Mouse (Mus musculus): Measurements from ENCODE around the gene Grk5.

Gene Grk5

DNA sequence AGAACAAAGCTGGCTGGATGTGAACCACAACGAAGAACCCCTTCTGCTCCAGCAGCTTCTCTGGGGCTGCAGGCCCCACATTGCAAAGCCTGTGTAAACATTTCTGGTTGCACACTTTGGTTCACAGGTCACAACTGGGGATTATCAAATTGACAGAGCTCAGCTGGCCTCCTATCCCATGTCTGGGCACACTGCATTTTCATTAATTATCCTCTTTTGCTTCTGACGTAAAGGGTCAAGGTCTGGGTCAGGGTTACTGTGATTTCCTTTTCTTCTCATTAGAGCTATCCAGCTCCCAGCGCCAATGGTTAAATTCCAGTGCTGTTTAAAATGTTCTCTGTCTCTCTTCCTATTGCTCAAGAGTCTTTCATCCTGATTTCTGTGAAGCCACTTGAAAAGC lies 168.0 kb downstream of the Grk5 start:
- DNase-seq (ENCODE audit: low spot score in 2 of 2) = no peak

DNA sequence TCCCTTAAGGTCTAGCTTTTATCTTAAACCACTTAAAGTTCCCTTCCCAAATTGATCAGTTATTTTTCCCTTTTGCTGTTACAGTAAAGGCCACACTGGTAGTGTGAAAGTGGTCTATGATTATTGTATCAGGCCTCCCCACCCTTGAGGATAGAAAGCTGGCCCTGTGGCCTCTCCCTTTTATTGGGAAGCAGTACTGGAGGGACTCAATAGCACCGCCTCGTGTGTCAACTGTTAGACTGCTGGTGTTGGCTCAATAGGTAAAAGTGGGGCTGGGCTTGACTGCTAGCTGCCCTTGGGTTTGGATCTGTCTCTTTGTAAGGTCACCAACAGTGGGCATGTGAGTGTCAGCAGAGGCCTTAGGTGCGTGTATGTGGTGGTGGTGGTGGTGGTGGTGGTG lies 174.8 kb downstream of the Grk5 start:
- DNase-seq (ENCODE audit: low spot score in 2 of 2) = no peak

DNA sequence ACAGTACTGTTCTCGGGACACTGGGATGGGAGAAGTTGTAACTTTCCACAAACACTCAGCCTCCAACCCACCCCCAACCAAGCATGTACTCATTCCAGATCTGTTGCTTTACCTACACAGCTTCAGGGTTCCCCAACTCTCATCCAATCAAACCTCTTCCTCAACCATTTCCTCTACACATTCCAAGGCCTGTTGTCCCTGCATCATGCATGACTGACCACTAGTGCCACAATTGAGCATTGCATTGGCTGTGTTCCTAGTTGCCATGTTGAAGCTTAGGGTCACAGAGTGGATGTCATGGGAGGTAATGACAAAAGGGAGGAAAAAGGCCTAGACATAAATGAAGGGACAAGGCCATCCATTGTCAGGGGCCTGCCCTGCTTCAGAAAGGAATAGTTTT lies 175.5 kb downstream of the Grk5 start:
- no peak for DNase-seq (ENCODE audit: low spot score in 2 of 2)

DNA sequence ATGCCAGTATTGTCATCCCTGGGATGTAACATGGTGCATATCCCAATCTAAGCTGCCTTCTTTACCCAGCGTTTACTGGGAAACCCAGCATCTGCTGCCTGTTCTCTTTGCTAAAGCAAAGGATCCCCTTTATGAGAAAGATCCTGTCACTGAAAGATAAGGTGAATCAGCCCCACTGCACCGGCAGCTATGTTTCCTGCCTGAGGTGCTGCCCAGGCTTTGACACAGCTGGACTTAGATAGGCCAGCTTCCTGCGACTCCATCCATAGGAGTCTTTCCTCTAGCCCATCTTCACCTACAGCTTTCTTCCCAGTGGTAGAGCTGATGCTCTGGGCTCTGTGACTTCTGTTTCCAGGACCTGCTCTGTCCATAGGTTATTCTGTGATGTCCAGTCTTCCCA lies 189.1 kb downstream of the Grk5 start:
- DNase-seq (ENCODE audit: low spot score in 2 of 2) = no peak

DNA sequence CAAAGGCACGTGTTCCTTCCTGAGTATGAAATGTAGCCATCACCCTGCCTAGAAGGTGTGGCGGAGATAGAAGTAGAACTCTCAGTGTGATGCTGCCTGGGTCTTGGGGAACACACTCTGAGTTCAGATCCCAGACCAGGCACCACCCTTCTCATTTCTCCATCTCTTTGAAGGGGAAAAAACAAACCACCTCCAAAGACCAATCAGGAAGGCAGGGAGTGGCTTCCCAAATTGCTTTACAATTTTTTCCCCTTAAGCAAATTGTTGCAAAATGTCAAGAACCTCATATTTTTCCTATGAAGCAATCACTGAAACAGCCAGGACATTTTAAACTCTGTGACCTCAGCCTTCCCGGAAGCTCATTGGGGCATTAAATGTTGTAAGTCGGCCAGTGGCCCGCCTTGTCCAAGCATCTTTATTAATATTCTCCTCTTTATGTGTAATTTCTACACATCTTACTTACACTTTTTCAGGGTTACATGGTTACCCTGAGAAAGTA lies 190.8 kb downstream of the Grk5 start:
- no peak for DNase-seq (ENCODE audit: low spot score in 2 of 2)

DNA sequence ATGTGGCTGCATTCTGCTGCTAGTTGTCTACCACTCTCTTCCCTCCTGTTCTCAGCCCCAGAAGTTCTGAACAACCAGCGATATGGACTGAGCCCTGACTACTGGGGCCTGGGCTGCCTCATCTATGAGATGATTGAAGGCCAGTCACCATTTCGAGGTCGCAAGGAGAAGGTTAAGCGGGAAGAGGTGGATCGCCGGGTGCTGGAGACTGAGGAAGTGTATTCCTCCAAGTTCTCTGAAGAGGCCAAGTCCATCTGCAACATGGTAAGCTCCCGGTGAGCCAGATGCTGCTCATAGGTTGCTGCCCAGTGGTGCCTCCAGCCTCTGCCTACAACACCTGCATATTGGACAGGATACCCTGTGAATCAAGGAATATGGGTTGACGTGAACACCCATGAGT lies 193.5 kb downstream of the Grk5 start:
- DNase-seq (ENCODE audit: low spot score in 2 of 2) = no peak

DNA sequence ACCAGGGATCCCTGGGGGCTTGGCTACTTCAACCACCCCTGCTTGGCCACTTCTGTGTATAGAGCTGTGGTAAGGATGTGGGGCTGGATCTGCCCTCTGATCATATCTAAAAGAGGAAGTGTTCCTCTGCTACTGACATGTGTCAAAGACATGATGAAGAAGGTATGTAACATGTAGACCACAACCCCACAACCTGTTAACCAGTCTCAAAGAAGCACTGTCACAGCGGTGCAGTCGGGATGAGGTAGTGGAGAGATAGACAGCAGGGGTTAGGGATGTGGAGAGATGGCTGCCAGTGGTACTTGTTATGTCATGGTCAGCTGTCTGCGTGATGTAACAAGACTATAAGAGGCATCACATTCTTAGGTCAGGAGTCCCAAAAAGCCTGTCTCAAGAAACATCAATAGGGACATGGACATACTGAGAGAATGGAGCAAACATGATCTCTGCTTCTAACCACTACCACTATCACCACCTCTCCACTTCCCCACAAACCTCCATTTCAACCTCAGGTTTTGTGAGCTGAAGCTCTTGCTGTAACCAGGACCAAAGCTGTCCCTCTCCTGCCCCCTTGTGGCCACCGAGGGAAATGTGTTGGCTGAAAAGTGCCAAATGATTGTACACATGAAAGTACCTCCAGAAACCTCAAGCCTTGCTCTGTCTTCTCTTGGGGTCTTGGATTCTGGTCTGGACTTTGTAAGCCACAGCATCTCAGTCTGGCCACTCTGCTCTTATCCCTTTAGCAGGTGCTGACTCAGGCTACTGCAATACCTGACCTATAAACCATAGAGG lies 194.8 kb downstream of the Grk5 start:
- DNase-seq (ENCODE audit: low spot score in 2 of 2) = peak; percentile 84 to 87

DNA sequence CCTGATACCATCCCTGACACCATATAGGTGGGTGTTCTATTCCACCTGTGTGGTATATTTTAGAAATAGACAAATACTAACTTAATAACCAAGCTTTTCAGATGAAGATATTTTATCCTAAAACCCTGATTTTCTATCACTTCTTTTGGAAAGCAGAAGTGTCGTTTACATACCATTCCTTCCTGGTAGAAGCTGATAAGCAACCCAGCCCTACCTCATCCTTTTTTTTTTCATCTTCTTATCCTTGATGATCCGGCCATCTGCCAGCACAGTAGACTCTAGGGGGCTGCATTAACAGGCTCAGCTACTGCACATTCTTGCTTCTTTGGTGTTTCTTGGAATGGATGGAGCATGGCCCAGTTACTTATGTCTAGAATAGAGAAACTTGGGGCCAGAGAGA lies 195.7 kb downstream of the Grk5 start:
- no peak for DNase-seq (ENCODE audit: low spot score in 2 of 2)

DNA sequence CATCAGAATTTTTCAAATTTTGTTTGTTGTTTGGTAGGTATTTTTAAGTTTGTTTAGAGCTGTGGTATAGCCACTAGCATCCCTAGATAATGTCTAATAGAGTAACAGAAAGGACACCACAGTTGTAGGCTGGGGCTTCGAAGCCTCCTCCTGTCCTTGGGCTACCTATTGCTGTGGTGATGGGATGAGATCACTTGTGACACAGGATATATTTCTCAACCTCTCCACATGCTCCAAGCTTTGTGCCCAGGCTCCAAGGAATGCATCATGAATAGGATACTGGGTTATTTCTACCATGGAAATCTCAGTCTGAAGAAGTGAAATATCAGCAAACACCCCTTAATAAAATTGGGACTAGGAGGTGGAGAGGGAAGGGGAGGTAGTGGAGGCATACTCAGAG lies 198.2 kb downstream of the Grk5 start:
- DNase-seq (ENCODE audit: low spot score in 2 of 2) = no peak

DNA sequence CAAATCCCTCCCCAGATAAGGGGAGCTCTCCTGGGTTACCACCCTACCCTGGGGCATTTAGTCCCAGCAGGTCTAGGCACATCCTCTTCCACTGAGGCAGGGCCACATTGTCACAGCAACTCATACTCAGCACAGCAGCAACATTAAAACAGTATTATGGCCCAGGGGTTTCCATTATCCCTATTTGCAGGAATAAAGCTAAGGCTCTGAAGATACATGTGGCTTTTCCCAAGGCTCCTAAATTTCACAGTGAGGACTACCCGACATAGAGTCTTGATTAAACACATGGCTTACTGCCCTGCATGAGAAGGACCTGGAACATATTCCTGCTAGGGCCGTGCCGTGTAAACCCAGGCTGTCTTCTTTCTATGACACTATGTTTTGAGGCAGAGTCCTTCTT lies 199.5 kb downstream of the Grk5 start:
- no peak for DNase-seq (ENCODE audit: low spot score in 2 of 2)

DNA sequence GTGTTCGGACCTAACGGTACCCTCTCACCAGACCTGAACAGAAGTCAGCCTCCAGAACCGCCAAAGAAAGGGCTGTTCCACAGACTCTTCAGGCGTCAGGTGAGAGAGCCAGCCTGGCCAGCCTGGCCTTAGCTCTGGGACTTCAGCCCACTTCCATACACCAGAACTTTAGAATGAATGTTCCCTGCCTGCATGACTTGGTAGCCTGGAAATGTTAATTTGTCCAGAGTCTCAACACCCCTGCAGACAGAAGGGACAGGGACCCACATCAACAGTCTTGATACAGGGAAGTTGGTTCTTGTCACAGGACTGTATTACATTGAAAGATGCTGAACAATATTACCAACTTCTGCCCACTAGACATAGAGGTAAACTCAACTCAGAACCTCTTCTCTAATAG lies 201.0 kb downstream of the Grk5 start:
- no peak for DNase-seq (ENCODE audit: low spot score in 2 of 2)

DNA sequence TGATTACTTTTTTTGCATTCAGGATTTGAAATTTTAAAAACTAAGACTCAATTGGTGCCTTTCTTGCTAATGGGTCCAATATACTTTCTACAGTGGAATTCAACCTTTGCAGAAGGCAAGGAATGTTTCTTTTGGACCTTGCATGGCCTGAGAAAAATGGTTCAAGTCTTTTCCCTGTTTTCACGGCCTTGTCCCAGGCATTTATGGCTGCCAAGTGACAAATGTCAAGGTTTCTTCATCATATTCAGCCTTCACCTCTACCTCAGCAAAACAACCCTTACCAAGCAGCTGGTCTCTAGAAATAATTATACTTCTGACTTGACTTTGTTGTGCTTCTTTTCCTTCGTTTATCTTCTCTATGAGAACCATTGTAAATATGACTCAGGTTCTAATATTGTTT lies 207.2 kb downstream of the Grk5 start:
- DNase-seq (ENCODE audit: low spot score in 2 of 2) = no peak

DNA sequence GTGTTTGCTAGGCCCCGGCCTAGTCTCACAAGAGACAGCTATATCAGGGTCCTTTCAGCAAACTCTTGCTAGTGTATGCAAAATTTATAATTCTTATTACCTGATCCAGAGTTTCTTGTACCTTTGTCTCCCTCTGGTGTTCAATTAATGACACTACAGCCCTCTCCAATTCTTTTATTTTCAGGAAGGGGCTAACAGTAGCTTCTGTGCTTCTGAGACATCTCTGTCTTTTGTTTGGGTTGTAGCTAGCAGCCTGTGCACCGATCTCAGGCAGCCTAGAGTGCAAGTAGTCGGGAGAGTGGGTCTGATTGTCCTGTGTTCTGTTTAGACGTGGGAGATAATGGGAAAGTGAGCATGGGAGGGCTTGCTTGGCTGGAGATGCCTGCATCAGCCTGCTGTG lies 208.2 kb downstream of the Grk5 start:
- no peak for DNase-seq (ENCODE audit: low spot score in 2 of 2)

DNA sequence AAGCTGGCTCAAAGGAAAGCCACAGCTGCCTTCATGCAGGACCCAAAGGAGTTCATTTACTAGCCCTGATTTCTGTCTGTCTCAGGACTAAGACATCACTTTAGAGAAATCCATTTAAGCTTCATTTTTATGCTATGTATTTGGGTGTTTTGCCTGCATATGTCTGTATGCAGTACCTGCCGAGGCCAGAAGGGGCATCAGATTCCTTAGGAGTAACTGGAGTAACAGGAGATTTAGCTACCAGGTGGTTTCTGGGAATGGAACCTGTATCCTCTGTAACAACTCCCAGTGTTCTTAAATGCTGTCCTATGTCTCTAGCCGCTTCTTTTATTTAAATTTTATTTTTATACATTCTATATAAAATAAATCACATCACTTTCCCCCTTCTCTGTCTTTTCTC lies 220.6 kb downstream of the Grk5 start:
- no peak for DNase-seq (ENCODE audit: low spot score in 2 of 2)

DNA sequence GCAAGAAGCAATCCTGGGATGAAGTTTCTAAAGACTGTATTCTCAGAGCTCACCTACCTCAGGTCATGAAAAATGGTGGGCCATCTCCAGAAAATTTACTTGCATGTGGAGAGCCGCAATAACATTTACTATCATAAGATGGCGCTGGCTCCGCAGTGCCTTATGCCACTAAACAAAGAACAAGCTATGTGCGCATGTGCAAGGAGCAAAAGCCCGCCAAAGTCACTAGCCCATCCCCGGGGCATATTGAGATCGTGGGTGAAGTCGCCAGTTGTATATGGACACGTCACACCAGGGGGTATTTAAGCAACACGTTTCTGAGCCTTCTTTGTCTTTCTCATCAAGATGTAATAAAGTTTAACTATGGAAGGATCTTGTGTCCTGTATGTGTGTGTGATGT lies 241.5 kb downstream of the Grk5 start:
- no peak for DNase-seq (ENCODE audit: low spot score in 2 of 2)

DNA sequence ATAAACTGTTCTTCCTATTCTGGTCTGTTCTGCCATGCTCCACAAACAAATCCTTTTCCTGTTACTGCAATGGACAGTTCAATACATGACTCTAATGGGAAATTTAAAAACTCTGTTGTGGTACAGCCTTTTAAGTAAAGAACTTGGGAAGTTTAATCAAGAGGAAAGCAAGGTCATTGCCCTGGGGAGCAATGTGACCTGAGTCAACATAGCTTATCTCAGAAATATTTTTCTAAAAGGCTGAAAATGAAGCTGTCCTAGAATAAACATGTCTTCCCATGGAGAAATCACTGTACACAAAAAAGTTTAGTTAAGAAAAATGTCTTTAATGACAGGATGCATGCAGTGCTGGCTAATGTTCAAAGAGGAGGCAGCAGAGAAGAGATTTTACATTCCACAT lies 249.1 kb downstream of the Grk5 start:
- no peak for DNase-seq (ENCODE audit: low spot score in 2 of 2)

DNA sequence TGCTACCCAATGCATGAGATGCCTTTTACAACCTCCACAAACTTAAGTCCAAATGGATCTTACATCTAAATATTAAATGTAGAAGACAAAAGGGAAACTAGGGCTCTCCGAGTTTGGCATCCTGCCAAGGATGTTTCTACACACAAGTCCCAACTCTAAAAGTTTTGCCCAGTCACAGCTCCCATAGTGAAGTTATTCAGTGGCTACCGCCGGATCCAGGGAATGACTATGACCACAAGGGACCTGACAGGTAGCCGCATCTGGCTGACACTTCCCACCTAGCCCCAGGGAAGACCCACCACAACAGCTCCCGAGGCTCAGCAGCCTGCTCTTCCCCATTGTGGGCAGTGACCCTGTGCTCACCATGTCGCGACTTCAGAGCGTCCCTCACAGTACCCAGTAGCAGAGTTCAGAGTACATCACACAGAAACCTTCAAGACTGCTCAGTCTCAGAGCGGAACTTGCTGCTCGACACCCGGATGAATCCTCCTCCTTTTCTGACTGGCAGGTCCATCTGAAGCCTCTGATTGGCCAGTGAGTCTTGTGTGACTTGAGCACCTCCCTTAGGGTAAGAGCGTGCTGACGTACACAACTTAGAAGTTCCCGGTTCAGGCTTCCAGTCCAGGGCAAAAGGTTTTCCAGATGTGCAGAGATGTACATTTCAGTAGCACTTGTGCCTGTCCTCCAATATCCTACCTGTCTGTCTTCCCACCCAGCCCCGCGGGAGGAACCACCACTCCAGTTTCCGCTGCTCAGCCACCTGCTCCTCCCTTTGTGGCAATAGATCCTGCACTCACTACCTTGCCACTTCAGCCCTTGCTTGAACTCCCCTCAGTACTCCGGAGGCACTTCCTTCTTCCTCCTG lies 251.0 kb downstream of the Grk5 start, which contains the start of gene Zfp950:
TSS of gene Zfp950 (minus strand) at position 499 of the 865 bp plus-strand sequence.
- DNase-seq (ENCODE audit: low spot score in 2 of 2) = peak; percentile 81 to 93

DNA sequence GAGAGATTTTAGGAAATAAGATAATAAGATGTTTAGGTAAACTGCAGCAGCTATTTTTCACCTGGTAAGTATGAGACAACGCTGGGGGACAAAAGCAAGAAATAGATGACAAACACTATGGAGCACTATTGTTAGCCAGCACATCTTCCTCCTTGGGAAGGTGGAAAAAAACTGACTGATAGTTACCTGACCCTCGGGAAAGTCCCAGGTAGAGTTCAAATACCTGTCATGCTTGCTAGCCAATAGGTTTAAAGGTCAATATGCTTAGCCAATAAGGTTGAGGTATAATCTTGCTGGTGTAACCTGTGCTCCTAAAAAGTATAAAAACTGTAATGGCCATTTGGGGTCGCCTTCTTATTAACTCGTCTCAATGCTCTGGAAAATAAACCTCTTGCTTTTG lies 251.8 kb downstream of the Grk5 start:
- no peak for DNase-seq (ENCODE audit: low spot score in 2 of 2)
